Mouse (Mus musculus) c-Kit-positive CD71-positive TER-119-negative erythroid progenitor cells, embryonic 14.5 days (primary cell): ENCODE results near the gene Cdh13.

Source experiments
- DNase-seq: peaks from one replicate; pipeline ENCODE4 v3.0.0-alpha.2; 2013; ENCODE audit warnings: low read depth

Gene Cdh13

GRCm38 (mm10) chr8:118381641-118382040 lies 98.1 kb downstream of the Cdh13 start:
- DNase-seq = no peak

- DNase-seq = no peak
Measured at GRCm38 (mm10) chr8:118384314-118384713, 100.8 kb downstream of the Cdh13 start.

- DNase-seq = no peak
Measured at GRCm38 (mm10) chr8:118389456-118389855, 105.9 kb downstream of the Cdh13 start.

GRCm38 (mm10) chr8:118393909-118394650 lies 110.5 kb downstream of the Cdh13 start:
- DNase-seq = no peak

GRCm38 (mm10) chr8:118395178-118395577 lies 111.6 kb downstream of the Cdh13 start:
- DNase-seq = no peak

GRCm38 (mm10) chr8:118404836-118405235 lies 121.3 kb downstream of the Cdh13 start:
- DNase-seq = no peak

- DNase-seq = no peak
Measured at GRCm38 (mm10) chr8:118407322-118407721, 123.8 kb downstream of the Cdh13 start.

GRCm38 (mm10) chr8:118409396-118409795 lies 125.9 kb downstream of the Cdh13 start:
- no peak for DNase-seq

GRCm38 (mm10) chr8:118410341-118410970 lies 126.9 kb downstream of the Cdh13 start:
- DNase-seq = no peak

- no peak for DNase-seq
Measured at GRCm38 (mm10) chr8:118415672-118416071, 132.1 kb downstream of the Cdh13 start.

- DNase-seq = no peak
Measured at GRCm38 (mm10) chr8:118416811-118417355, 133.3 kb downstream of the Cdh13 start.

- DNase-seq = no peak
Measured at GRCm38 (mm10) chr8:118422624-118423023, 139.1 kb downstream of the Cdh13 start.

GRCm38 (mm10) chr8:118428941-118429340 lies 145.4 kb downstream of the Cdh13 start:
- no peak for DNase-seq

GRCm38 (mm10) chr8:118431731-118432440 lies 148.4 kb downstream of the Cdh13 start:
- no peak for DNase-seq

GRCm38 (mm10) chr8:118433553-118434180 lies 150.1 kb downstream of the Cdh13 start:
- DNase-seq = no peak

GRCm38 (mm10) chr8:118436751-118437150 lies 153.2 kb downstream of the Cdh13 start:
- DNase-seq = no peak

- DNase-seq = no peak
Measured at GRCm38 (mm10) chr8:118437152-118437551, 153.6 kb downstream of the Cdh13 start.

- DNase-seq = no peak
Measured at GRCm38 (mm10) chr8:118437874-118438273, 154.3 kb downstream of the Cdh13 start.

GRCm38 (mm10) chr8:118439857-118440256 lies 156.3 kb downstream of the Cdh13 start:
- no peak for DNase-seq

GRCm38 (mm10) chr8:118443361-118443760 lies 159.8 kb downstream of the Cdh13 start:
- DNase-seq = no peak

- DNase-seq = no peak
Measured at GRCm38 (mm10) chr8:118444651-118445207, 161.2 kb downstream of the Cdh13 start.

- DNase-seq = no peak
Measured at GRCm38 (mm10) chr8:118446516-118446915, 163.0 kb downstream of the Cdh13 start.
